Mouse (Mus musculus): ENCODE data around the gene Ggnbp2.

Ggnbp2 gene

DNA sequence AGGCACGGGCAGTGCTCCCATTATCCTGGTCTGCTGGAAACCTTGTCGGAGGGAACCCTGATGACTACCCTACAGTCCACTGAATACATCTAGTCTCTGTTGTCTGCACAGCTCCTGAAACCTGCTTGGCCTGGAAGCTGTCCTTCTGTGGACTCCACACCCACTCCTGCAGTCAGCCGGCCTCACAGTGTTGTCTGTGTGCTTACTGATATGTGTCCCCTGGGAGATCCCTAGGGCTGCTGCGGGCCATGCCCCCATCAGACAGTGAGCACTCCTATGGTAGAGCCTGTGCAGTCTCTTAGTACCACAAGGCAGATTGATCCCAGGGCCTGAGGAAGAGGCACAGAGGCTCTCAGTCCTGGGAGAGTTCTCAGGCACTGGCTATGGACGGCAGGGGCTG lies 48.1 kb downstream of the Ggnbp2 start:
- no peak for DNase-seq

DNA sequence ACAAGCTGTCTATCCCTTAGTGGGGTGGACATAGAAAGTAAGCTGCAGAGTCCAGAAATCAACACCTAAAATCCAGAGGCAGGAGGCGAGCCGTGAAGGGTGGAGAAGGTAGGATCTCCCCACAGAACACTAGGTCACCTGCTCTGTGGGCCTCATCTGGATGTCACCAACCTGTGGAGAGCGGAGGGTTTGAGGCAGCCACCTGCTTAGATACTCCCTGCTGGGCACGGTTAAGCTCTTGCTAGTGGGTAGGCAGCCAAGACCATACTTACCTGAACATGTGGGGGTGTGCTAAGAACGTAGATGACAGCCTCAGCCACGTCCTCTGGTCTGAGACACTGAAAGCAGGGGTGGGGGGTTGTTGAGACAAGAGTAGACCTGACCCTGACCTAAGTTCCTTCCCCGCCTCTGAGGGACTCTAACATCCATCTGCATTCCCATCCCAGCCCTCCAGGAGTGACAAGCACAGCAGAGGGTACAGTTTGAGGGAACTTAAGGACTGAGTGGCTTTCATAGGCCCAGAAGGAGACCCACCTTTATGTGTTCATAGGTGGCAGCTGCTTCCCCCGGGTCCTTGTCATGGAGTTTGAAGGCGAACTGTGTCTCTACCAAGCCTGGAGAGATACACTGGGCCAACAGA lies 49.4 kb downstream of the Ggnbp2 start:
- no peak for DNase-seq

DNA sequence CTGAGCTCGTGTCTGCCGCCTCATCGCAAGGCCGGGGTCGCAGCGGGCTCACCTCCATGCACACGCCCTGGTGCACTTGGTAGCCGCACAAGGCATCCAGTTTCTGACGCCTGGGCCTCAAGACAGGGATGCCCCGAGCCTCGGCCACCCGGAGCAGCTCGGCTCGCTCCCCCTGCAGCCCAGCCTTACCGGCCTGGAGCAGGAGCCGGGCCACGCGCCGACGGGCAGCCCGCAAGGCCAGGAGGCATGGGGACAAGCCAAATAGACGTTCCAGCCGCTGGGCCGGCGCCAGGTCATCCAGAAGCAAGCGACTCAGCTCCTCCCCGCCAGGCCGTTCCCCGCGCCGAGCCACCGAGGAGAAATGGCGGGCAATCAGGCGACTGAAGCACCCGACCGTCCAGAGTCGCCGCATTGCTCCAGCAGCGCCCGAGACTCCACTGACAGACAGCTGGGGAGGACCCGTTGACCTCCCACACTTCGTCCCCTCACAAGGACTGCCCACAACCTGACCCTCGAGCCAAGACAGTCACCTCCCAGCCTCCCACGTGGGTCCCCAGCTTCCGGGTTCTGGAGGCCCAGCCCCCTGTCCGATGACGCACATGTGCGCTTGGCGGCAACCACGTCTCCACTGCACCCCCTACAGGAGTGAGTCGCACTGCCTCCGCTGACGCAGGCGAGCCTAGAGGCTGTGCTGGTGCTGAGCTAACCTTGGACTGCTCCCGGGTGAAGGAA lies 51.5 kb downstream of the Ggnbp2 start, which contains the start of gene Mrm1:
Mrm1 (minus strand) TSS at position 555 of the 732 bp plus-strand sequence.
- DNase-seq, result peak; percentile 95

DNA sequence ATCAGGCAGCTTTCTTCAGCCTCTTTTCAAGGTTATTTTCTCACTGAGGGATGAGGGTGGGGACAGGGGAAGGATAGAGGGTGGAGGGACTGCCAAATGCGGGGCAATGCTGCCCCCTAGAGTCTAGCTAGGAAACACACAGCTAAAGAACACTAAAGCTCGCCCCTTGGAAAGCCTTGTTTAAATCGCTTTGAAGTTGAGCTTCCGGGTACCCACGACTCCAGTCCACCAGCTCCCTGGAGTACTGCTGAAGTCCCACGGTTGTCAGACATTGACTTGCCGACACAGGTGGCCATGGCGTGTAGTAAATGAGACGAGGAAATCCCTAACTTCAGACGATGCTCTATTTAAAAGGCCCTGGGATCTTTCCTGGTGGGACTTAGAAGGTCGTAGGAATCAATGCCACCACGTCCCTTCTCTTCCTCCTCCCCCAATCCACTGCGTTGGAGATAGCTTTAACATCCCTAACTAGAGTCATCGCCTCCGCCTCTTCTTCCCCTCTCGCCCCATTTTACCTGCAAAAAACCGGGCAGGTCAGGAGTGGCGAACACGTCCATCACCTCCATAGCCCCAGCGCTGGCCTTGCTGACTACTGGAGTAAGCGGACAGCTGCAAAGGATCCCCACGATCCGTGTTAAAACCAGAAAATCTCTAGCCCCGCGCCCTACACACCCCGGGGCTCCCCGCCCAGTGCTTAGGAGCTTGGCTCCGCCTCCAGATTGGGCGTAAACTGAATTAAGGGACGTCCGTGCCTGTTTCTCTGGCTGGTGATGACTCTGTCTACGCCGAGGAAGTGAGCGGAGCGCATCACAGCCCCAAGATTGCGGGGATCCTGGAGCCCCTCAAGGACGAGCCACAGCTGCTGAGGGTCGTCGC lies 52.3 kb downstream of the Ggnbp2 start:
- DNase-seq, result peak; percentile 78

DNA sequence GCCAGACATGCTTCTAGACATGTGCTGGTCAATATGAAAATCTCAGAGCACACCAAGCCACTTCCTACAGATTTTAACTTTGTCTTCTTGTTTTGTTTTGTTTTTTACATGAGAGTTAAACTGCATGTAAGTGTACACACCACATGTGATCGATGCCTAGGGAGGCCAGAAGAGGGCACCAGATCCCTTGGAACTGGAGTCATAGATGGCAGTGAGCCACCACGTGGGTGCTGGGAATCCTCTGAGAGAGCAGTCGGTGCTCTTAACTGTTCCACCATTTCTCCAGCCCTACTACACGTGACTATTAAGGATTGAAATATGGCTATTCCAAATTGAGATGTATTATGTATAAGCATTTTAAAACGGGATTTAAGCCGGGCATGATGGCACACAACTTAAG lies 53.3 kb downstream of the Ggnbp2 start:
- no peak for DNase-seq

DNA sequence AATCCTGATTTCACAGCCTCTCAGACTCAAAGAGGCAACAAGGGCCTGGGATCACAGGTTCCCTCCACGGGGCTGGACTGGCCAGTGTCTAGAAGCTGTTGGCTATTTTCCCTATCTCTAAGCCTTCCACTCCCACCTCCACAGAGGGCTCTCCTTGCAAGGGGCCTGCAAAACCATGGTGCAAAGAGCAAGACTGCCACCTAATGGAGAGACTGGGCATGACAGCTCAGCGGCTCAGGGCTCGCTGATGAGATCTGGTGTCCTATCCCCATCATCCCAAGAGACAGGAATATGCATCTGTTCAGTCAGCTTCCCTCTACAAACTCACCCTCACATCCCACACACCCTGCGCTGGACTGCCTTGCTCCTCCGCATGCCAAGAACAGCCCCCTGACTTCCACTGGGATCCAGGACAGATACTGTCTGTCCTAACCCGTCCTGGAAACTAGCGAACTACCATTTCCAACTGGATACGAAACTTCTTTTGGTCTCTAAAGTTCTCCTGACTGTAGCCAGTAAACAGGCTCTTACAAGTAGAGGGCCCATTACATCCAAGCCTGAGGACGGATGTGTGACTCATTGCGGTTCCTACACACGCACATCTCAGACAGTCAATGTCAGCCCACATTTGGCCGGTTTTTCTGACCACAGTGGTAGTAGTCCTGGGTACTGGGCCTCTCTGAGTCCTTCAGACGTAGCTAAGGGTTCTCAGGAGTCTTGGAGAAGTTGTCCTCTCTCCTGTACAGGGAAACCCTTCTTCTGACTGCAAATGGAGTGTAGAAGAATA lies 56.7 kb downstream of the Ggnbp2 start:
- peak; percentile 64 for DNase-seq

DNA sequence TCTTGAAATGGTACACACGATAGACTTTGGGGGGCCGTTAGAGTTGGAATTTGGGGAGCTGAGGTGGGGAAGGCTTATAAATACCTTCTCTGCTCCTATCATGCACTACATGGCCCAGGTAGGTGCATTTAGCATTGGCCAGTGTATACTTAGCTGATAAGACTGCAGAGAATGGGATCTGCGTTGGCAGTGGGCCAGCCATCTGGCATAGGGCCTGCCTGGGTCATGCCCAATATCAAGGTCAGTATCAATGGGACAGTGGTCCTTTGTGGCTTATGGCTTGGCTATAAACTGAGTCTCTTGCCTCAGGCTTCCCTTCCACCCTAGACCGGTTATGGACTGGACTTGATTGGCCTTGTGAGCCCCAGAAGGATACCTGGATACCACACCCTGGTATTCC lies 66.2 kb downstream of the Ggnbp2 start:
- no peak for DNase-seq

DNA sequence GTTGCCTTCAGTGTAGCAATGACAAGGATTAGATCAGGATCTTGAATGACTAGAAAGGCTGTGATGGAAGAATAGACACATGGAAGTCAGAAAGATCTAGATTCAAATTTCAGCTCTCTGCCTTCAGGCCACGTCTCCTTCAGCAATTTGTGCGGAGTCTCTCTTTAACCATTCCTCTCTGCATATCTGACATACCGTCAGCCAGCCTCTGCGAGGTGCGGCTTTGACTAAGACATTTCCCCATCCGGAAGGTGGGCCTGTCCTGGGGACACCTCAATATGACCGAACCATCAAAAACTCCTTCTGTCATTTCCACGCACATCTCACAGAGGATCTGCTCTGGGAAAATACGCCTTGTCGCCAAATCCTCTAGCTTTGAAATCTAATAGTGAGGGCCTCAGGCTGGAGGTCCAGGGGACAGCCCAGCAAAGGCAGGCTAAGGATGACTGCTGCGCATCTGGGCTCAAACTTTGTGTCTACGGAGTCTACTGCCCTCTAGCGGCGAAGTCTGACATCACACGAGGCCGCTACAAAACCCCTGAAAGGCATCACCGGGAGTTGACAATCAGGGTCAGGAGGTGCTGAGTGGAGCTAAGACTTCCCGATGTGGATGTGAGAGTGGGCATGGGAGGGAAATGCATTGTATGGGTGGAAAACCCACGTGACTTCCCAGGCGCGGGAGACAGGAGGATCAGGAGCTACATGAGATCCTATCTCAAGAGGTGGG lies 72.8 kb downstream of the Ggnbp2 start:
- peak; percentile 52 for DNase-seq

DNA sequence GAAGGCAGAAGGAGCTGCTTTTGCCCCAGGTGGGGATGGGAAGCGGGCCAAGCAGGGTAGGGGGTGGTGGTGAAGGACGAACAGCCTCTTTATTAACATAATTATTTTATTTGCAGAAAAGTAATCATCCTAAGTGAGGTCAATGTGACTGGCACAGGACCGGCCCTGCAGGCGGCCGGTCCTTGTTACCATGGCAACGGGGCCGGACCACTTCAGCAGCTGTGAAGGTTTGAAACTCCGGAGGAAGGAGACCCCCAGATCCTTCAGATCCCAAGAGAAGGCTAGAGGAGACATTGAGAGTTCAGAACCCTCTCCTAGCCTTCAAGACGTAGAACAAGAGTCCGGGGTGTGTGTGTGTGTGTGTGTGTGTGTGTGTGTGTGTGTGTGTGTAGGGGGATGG lies 73.6 kb downstream of the Ggnbp2 start:
- no peak for DNase-seq

DNA sequence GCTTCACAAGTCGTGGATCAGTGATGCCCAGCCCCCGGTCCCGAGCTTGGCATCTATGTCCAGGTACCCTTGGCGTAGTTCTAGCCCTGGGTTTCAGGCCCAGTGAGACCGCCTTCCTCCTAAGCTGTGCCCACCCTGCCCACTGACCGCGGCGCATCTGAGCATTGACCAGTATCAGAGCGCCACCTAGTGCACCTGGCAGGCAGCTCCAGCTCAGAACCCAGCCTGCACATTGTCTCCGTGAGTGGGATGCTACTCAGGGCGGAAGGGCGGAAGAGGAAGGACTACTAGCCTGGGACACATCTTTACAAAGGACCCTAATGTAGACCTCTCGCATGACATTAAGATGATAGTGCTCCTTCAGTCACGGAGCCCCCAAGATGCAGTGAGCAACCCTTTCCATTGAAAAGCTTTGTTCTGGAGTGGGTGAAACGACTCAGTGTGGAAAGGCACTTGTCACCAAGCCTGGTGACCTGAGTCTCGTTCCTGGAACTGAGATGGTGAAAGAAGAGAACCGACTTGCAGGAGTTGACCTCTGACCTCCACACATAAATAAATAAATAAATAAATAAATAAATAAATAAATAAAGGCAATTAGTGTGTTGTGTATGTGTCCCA lies 76.0 kb downstream of the Ggnbp2 start:
- DNase-seq, result peak; percentile 71

DNA sequence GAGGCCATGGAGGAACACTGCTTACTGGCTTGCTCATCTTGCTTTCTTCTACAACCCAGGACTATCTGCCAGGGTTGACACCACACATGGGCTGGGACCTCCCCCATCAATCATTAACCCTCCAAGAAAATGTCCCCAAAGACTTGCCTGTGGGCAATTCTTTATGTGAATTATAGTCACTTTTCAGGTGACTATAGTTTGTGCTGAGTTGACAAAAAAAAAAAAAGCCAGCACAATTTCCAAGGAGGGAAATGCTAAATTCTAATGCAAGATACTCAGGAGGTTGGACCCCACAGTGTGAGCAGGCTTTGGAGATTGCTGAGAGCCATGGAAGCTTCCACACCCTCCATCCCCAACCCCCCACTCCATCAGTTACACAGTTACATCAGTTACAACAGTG lies 77.1 kb downstream of the Ggnbp2 start:
- no peak for DNase-seq

DNA sequence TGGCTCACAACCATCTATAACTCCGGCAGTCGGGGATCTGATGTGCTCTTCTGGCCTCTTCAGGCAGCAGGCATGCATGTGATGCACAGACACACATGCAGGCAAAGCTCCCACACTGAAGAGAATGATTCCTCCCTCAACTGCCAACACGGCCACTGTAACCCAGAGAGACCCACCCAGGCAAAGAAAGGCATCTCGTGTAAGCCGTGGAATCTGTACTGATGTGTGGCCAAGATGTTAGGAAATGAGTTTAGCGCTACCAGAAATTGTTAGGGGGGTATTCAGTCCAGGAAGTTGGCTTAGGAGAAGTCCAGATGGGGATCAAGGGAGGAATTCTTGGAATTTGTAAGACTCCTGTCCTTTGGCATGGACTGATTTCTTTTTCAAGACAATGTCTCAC lies 80.2 kb downstream of the Ggnbp2 start:
- no peak for DNase-seq
